Mouse (Mus musculus) myocyte (in vitro differentiated cells): Measurements from ENCODE around the gene Ank3. TPM values are rescaled to one million over a fixed set of nuclear protein-coding genes. Genes with fewer than 3 reads are reported as not detected.

Experiments used
- H3K27me3 ChIP-seq: one replicate; pipeline ENCODE4 v1.6.1; 2011; ENCODE audit not compliant: control insufficient read depth, insufficient read depth, insufficient read length
- H3K36me3 ChIP-seq: one replicate; pipeline ENCODE4 v1.6.1; 2011; ENCODE audit not compliant: control insufficient read depth, insufficient read depth
- H3K4me2 ChIP-seq: one replicate; pipeline ENCODE4 v1.6.1; 2011; ENCODE audit warnings: low read depth, control low read depth
- H3K4me3 ChIP-seq: one replicate; pipeline ENCODE4 v1.5.1; 2011; ENCODE audit warnings: mild to moderate bottlenecking, control low read depth, moderate library complexity
- H3K79me2 ChIP-seq: one replicate; pipeline ENCODE4 v1.6.1; 2011; ENCODE audit not compliant: control insufficient read depth, insufficient read depth
- H3ac ChIP-seq: one replicate; pipeline ENCODE4 v1.6.1; 2011; ENCODE audit not compliant: control insufficient read depth, insufficient read length
- CEBPB ChIP-seq: IDR thresholded peaks from 2 replicates; pipeline ENCODE4 v1.6.1; 2011; ENCODE audit warnings: mild to moderate bottlenecking, moderate library complexity; ENCODE audit not compliant: poor library complexity, insufficient read depth, severe bottlenecking
- E2F4 ChIP-seq: IDR thresholded peaks from one replicate; pipeline ENCODE4 v1.6.1; 2011; ENCODE audit warnings: mild to moderate bottlenecking, control low read depth, moderate library complexity; ENCODE audit not compliant: insufficient read depth
- MAX ChIP-seq: IDR thresholded peaks from one replicate; pipeline ENCODE4 v1.6.1; 2011; ENCODE audit warnings: low read depth, mild to moderate bottlenecking, control low read depth
- MYOD1 ChIP-seq, 3 experiments: IDR thresholded peaks; one replicate each; pipeline ENCODE4 v1.6.1; 2011; ENCODE audit warnings: control low read depth in 2 of 3, low read depth in 2 of 3, mild to moderate bottlenecking in 2 of 3, moderate library complexity in 1 of 3; ENCODE audit not compliant: insufficient read length in 2 of 3, control insufficient read depth in 1 of 3
- MYOG ChIP-seq, 3 experiments: IDR thresholded peaks; one replicate each; pipeline ENCODE4 v1.6.1; 2011; ENCODE audit warnings: control low read depth in 2 of 3, low read depth in 2 of 3, mild to moderate bottlenecking in 2 of 3; ENCODE audit not compliant: insufficient read length in 2 of 3, control insufficient read depth in 1 of 3, insufficient read depth in 1 of 3
- POLR2A ChIP-seq: IDR thresholded peaks from one replicate; pipeline ENCODE4 v1.6.1; 2011; ENCODE audit warnings: low read depth, mild to moderate bottlenecking, control low read depth, moderate library complexity; ENCODE audit not compliant: insufficient read length
- POLR2AphosphoS2 ChIP-seq: IDR thresholded peaks from one replicate; pipeline ENCODE4 v1.6.1; 2011; ENCODE audit warnings: low read depth, control low read depth; ENCODE audit not compliant: insufficient read length
- REST ChIP-seq: IDR thresholded peaks from one replicate; pipeline ENCODE4 v1.6.1; 2011; ENCODE audit warnings: mild to moderate bottlenecking, control low read depth, moderate library complexity; ENCODE audit not compliant: insufficient read depth, insufficient read length
- SRF ChIP-seq: IDR thresholded peaks from one replicate; pipeline ENCODE4 v1.6.1; 2011; ENCODE audit warnings: low read depth; ENCODE audit not compliant: control insufficient read depth, insufficient read length
- TCF12 ChIP-seq: IDR thresholded peaks from one replicate; pipeline ENCODE4 v1.6.1; 2011; ENCODE audit warnings: mild to moderate bottlenecking, control low read depth; ENCODE audit not compliant: poor library complexity, insufficient read depth, severe bottlenecking
- TCF3 ChIP-seq: IDR thresholded peaks from one replicate; pipeline ENCODE4 v1.6.1; 2011; ENCODE audit warnings: low read depth, control low read depth; ENCODE audit not compliant: insufficient read length
- USF1 ChIP-seq: IDR thresholded peaks from one replicate; pipeline ENCODE4 v1.6.1; 2011; ENCODE audit warnings: low read depth, mild to moderate bottlenecking, control low read depth, moderate library complexity
- polyA plus RNA-seq: library from polyadenylated mRNA; unstranded; fragments of >200 nt; fragmentation: generic; extraction: Trizol; gene quantifications from one replicate; pipeline ENCODE4 v1.2.1, GENCODE M21; 2012; ENCODE audit warnings: missing spikeins

Ank3 gene
- polyA plus RNA-seq, 1 experiment = 5.5 TPM

GRCm38 (mm10) chr10:69828770-69829169, 430.2 kb downstream of the Ank3 start:
- TF ChIP-seq USF1 (no peak), CEBPB (no peak), MYOD1 (IDR thresholded peaks at IDR 0.05; ENCODE audit: control insufficient read depth in 1 of 3, insufficient read length in 2 of 3, low read depth in 2 of 3) (no peak)
- Histone ChIP-seq H3K36me3 (no peaks in the 10 kb centered on the region), H3ac (no peak overlapping the region), H3K4me2 (no peak overlapping the region), H3K79me2 (no peaks in the 10 kb centered on the region), H3K4me3 (no peak overlapping the region), H3K27me3 (no peaks in the 10 kb centered on the region)

GRCm38 (mm10) chr10:69829236-69829635, 430.7 kb downstream of the Ank3 start:
- H3K4me2 ChIP-seq = no peak overlapping the region
- TF ChIP-seq CEBPB = no peak
- no peak for TF ChIP-seq POLR2A
- TF ChIP-seq MYOG (IDR thresholded peaks at IDR 0.05; ENCODE audit: control insufficient read depth in 1 of 3, insufficient read depth in 1 of 3, insufficient read length in 2 of 3, low read depth in 2 of 3) = no peak
- TF ChIP-seq TCF3 = no peak
- TF ChIP-seq MYOD1 (IDR thresholded peaks at IDR 0.05; ENCODE audit: control insufficient read depth in 1 of 3, insufficient read length in 2 of 3, low read depth in 2 of 3) = no peak
- no peak for TF ChIP-seq TCF12
- no peak for TF ChIP-seq SRF
- TF ChIP-seq REST = no peak
- TF ChIP-seq USF1 = no peak
- no peak for TF ChIP-seq POLR2AphosphoS2
- no peak for TF ChIP-seq MAX
- no peak for TF ChIP-seq E2F4
- H3K79me2 ChIP-seq = no peaks in the 10 kb centered on the region
- no peaks in the 10 kb centered on the region for H3K27me3 ChIP-seq
- no peaks in the 10 kb centered on the region for H3K36me3 ChIP-seq
- H3K4me3 ChIP-seq = no peak overlapping the region
- no peak overlapping the region for H3ac ChIP-seq

DNA sequence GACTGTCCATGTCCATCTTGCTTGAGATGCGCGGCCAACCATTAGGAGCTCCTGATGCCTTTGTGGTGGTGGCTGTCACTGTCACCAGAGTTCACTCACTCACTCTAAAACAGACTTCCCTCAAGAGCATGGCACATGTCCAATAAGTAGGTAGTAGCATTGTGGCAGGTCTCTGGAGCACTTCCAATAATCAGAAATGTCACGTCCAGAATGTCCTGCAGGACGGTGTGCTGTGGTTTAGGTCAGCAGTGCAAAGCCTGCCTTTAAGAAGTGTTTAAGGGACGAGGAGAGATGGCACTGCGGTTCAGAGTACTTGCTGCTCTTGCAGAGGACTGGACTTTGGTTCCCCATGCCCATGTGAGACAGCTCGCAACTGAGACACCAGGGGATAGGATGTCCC, 433.0 kb downstream of the Ank3 start:
- Histone ChIP-seq H3ac (no peak overlapping the region), H3K4me2 (no peak overlapping the region), H3K27me3 (no peaks in the 10 kb centered on the region), H3K36me3 (no peaks in the 10 kb centered on the region), H3K79me2 (no peaks in the 10 kb centered on the region), H3K4me3 (no peak overlapping the region)
- TF ChIP-seq SRF (no peak), REST (no peak), TCF3 (no peak), MYOG (IDR thresholded peaks at IDR 0.05; ENCODE audit: control insufficient read depth in 1 of 3, insufficient read depth in 1 of 3, insufficient read length in 2 of 3, low read depth in 2 of 3) (no peak), POLR2A (no peak), CEBPB (no peak), E2F4 (no peak), MAX (no peak), USF1 (no peak), POLR2AphosphoS2 (no peak), TCF12 (no peak), MYOD1 (IDR thresholded peaks at IDR 0.05; ENCODE audit: control insufficient read depth in 1 of 3, insufficient read length in 2 of 3, low read depth in 2 of 3) (no peak)

DNA sequence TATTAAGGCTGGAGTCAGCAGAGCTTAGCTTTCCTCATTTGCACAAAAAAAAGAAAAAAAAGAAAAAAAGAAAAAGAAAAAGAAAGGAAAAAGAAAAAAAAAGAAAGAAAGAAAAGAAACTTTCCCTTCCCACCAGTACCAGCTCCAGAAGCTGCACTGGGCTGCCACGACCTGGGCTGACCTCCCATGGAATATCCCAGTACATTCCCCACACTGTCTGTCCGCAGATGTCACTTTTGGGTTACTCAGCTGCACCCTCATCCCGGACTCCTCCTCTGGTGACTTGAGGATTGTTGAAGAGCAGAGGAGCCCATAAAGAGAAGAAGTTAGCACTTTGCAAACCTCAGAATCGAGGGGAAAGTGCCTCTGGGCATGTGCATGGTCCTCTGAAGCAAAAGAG, 433.7 kb downstream of the Ank3 start:
- Histone ChIP-seq H3K79me2 (no peaks in the 10 kb centered on the region), H3K4me3 (no peak overlapping the region), H3K27me3 (no peaks in the 10 kb centered on the region), H3K4me2 (no peak overlapping the region), H3ac (no peak overlapping the region), H3K36me3 (no peaks in the 10 kb centered on the region)
- TF ChIP-seq CEBPB (no peak), POLR2AphosphoS2 (no peak), E2F4 (no peak), TCF3 (no peak), REST (no peak), SRF (no peak), POLR2A (no peak), MYOD1 (IDR thresholded peaks at IDR 0.05; ENCODE audit: control insufficient read depth in 1 of 3, insufficient read length in 2 of 3, low read depth in 2 of 3) (no peak), MYOG (IDR thresholded peaks at IDR 0.05; ENCODE audit: control insufficient read depth in 1 of 3, insufficient read depth in 1 of 3, insufficient read length in 2 of 3, low read depth in 2 of 3) (no peak), MAX (no peak), USF1 (no peak), TCF12 (no peak)

DNA sequence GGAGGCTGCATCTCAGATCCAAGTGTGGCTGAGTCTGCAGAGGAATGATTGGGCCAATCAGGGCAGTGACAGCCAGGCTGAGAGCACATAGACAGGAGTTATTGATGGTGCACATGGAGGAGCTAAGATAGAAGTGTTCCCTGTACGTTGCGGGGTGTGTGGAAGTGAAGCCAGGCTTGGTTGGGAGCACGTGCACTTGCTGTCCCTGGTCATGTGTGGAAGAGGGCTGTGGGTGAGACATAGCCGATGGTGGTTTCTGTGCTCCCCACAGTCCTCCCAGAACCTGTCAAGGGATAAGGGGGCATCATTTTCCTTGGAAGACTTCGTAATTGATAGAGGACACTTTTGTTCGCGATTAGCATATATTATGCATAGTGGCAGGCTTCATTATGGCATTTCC, 434.2 kb downstream of the Ank3 start:
- Histone ChIP-seq H3K4me2 (no peak overlapping the region), H3K36me3 (no peaks in the 10 kb centered on the region), H3ac (no peak overlapping the region), H3K79me2 (no peaks in the 10 kb centered on the region), H3K4me3 (no peak overlapping the region), H3K27me3 (no peaks in the 10 kb centered on the region)
- TF ChIP-seq REST (no peak), CEBPB (no peak), MYOG (IDR thresholded peaks at IDR 0.05; ENCODE audit: control insufficient read depth in 1 of 3, insufficient read depth in 1 of 3, insufficient read length in 2 of 3, low read depth in 2 of 3) (no peak), POLR2A (no peak), POLR2AphosphoS2 (no peak), MAX (no peak), USF1 (no peak), TCF12 (no peak), TCF3 (no peak), E2F4 (no peak), MYOD1 (IDR thresholded peaks at IDR 0.05; ENCODE audit: control insufficient read depth in 1 of 3, insufficient read length in 2 of 3, low read depth in 2 of 3) (no peak), SRF (no peak)
